Mouse (Mus musculus) heart, postnatal 0 days (tissue): Measurements from ENCODE around the gene Fchsd2.

Experiments
- CTCF ChIP-seq: IDR thresholded peaks from 2 replicates; pipeline ENCODE4 v1.5.1; 2016; ENCODE audit warnings: antibody characterized with exemption, control low read depth, low read depth
- EP300 ChIP-seq: IDR thresholded peaks from 2 replicates; pipeline ENCODE4 v1.6.1; 2016; ENCODE audit warnings: antibody characterized with exemption, low read depth

DNA sequence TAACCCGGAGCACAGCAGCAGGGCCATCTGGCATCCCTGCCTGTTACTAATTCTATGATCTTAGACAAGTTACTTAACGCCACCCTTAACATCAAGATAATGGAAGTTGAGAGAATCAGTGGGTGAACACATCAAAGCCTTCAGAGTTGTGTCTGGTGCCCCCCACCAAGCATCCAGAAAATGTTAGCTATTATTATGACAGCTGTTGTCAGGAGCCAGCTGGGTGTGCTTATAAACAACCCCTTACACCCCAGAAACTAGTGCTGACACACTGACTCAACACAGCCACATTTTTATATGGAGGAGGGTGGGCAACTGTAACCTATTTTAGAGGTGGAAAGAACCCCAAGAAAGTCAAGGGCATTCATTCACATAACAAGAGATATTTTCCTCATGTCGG lies 7.3 kb downstream of the Fchsd2 start:
- TF ChIP-seq CTCF, result no peak
- TF ChIP-seq EP300, result no peak
